Mouse (Mus musculus) right cerebral cortex, adult 18-20 months (tissue): ENCODE measurements at regions not wholly inside any gene's neighbourhood (a gene's known extent, or its start where the extent isn't known, plus 50 kb on each side); places are given as distances from the start of the nearest gene placed in this dataset.

Source experiments
- DNase-seq: peaks from one replicate; pipeline ENCODE4 v3.0.0; 2022; ENCODE audit warnings: mixed read lengths

- DNase-seq, result no peak
Observed at GRCm38 (mm10) chr12:92601673-92602072, 752.7 kb upstream of the Sel1l start.

- DNase-seq, result no peak
Observed at GRCm38 (mm10) chr12:92589725-92590124, 740.8 kb upstream of the Sel1l start.

- DNase-seq, result no peak
Observed at GRCm38 (mm10) chr12:92589305-92589704, 740.3 kb upstream of the Sel1l start.

- DNase-seq, result no peak
Observed at GRCm38 (mm10) chr12:92578596-92578995, 729.6 kb upstream of the Sel1l start.
